Mouse (Mus musculus) layer of hippocampus, postnatal 25 days (tissue): ENCODE results near the gene Ccdc57. TPM values are rescaled to one million over a fixed set of nuclear protein-coding genes. Genes with fewer than 3 reads are reported as not detected.
"Not testable (repeated sequence)": the region's sequence is repeated elsewhere in the genome, so short reads cannot be mapped to it uniquely, and the experiment has no call there.

Experiments
- DNase-seq, 2 experiments: peaks; one replicate each; pipeline ENCODE4 v3.0.0; 2022; ENCODE audit warnings: mixed read lengths in 2 of 2, low spot score in 1 of 2; ENCODE audit errors: extremely low spot score in 1 of 2
- total RNA-seq, 2 experiments: library from RNA; stranded (reverse); gene quantifications; 2 replicates each; pipeline ENCODE4 v1.2.3; 2021

Ccdc57 gene
- total RNA-seq, 2 experiments from 2014 or later: 4.8 to 8.0 TPM

GRCm38 (mm10) chr11:120853158-120853557 is 79.5 kb downstream of the Ccdc57 start:
- no peak for DNase-seq

- no peak for DNase-seq
These were observed 80.4 kb downstream of the Ccdc57 start for GRCm38 (mm10) chr11:120852083-120852935.

- DNase-seq: no peak
These were observed 81.1 kb downstream of the Ccdc57 start for GRCm38 (mm10) chr11:120851582-120851981.

- no peak for DNase-seq
These were observed 81.5 kb downstream of the Ccdc57 start for GRCm38 (mm10) chr11:120851132-120851531.

- no peak for DNase-seq
These were observed 82.2 kb downstream of the Ccdc57 start for GRCm38 (mm10) chr11:120850331-120851030.

GRCm38 (mm10) chr11:120846725-120847475 is 85.8 kb downstream of the Ccdc57 start:
- no peak for DNase-seq

- no peak for DNase-seq
These were observed 88.3 kb downstream of the Ccdc57 start for GRCm38 (mm10) chr11:120844329-120844728.

- no peak for DNase-seq
These were observed 99.0 kb downstream of the Ccdc57 start for GRCm38 (mm10) chr11:120833555-120834280.

- not testable (repeated sequence) for DNase-seq
These were observed 99.7 kb downstream of the Ccdc57 start for GRCm38 (mm10) chr11:120832962-120833361.

GRCm38 (mm10) chr11:120831659-120832440 is 100.8 kb downstream of the Ccdc57 start:
- no peak for DNase-seq

GRCm38 (mm10) chr11:120830686-120831085 is 102.0 kb downstream of the Ccdc57 start:
- no peak for DNase-seq

GRCm38 (mm10) chr11:120829757-120830532 is 102.7 kb downstream of the Ccdc57 start:
- DNase-seq: no peak

- no peak for DNase-seq
These were observed 104.3 kb downstream of the Ccdc57 start for GRCm38 (mm10) chr11:120828416-120828815.

GRCm38 (mm10) chr11:120826016-120826953 is 106.4 kb downstream of the Ccdc57 start:
- no peak for DNase-seq

GRCm38 (mm10) chr11:120825289-120825863 is 107.3 kb downstream of the Ccdc57 start:
- DNase-seq: no peak

- DNase-seq: no peak
These were observed 107.8 kb downstream of the Ccdc57 start for GRCm38 (mm10) chr11:120824787-120825288.
